Mouse (Mus musculus) adrenal gland, adult 8-10 months (tissue): ENCODE results near the gene Rhox2e. TPM values are rescaled to one million over a fixed set of nuclear protein-coding genes. Genes with fewer than 3 reads are reported as not detected.
"Not testable (repeated sequence)": the region's sequence is repeated elsewhere in the genome, so short reads cannot be mapped to it uniquely, and the experiment has no call there.

Experiments
- DNase-seq: peaks from one replicate; pipeline ENCODE4 v3.0.0; 2022
- total RNA-seq, 4 experiments: library from RNA; stranded (reverse); gene quantifications; 2 replicates each; pipeline ENCODE4 v1.2.4; 2022

The Rhox2e gene
- not detected for total RNA-seq

- not testable (repeated sequence) for DNase-seq
Measured at GRCm38 (mm10) chrX:37530152-37530551, at the start of gene Rhox2e. Rhox2e (plus strand) TSS chrX:37530452.

- not testable (repeated sequence) for DNase-seq
Measured at GRCm38 (mm10) chrX:37514059-37514458, 16.2 kb upstream of the Rhox2e start, which contains the start of gene Rhox4d. Rhox4d (plus strand) TSS chrX:37514359.

- not testable (repeated sequence) for DNase-seq
Measured at GRCm38 (mm10) chrX:37541719-37542118, 11.5 kb downstream of the Rhox2e start, which contains the start of gene Rhox3e. Rhox3e (plus strand) TSS chrX:37542019.

GRCm38 (mm10) chrX:37557112-37557511 lies 26.9 kb downstream of the Rhox2e start, which contains the start of gene Rhox4e:
Rhox4e (plus strand) TSS chrX:37557412.
- not testable (repeated sequence) for DNase-seq

GRCm38 (mm10) chrX:37571105-37571504 lies 40.9 kb downstream of the Rhox2e start, which contains the start of gene Rhox2f:
Rhox2f (plus strand) TSS chrX:37571405.
- not testable (repeated sequence) for DNase-seq

GRCm38 (mm10) chrX:37572638-37573037 lies 42.4 kb downstream of the Rhox2e start:
- not testable (repeated sequence) for DNase-seq

- not testable (repeated sequence) for DNase-seq
Measured at GRCm38 (mm10) chrX:37580692-37581091, 50.4 kb downstream of the Rhox2e start, which contains the start of gene Rhox3f. Rhox3f (plus strand) TSS chrX:37580992.

Other genes with a start within 250 kb of the Rhox2e start
- gene Rhox3a2, start 150.4 kb upstream of the Rhox2e start, total RNA-seq = not detected
- not detected for gene Rhox4a2, start 139.6 kb upstream of the Rhox2e start, total RNA-seq
- gene Rhox2b, start 118.4 kb upstream of the Rhox2e start, total RNA-seq = not detected
- gene Rhox4b, start 98.0 kb upstream of the Rhox2e start, total RNA-seq = not detected
- gene Rhox2c, start 76.8 kb upstream of the Rhox2e start, total RNA-seq = not detected
- not detected for gene Rhox3c, start 71.9 kb upstream of the Rhox2e start, total RNA-seq
- gene Rhox4c, start 50.1 kb upstream of the Rhox2e start, total RNA-seq = not detected
- not detected for gene Rhox2d, start 37.0 kb upstream of the Rhox2e start, total RNA-seq
- gene Rhox4d, start 16.1 kb upstream of the Rhox2e start, total RNA-seq = not detected
- gene Rhox3e, start 11.6 kb downstream of the Rhox2e start, total RNA-seq = not detected
- gene Rhox4e, start 27.0 kb downstream of the Rhox2e start, total RNA-seq = not detected
- gene Rhox2f, start 41.0 kb downstream of the Rhox2e start, total RNA-seq = not detected
- gene Rhox3f, start 50.5 kb downstream of the Rhox2e start, total RNA-seq = not detected
- gene Rhox4f, start 77.3 kb downstream of the Rhox2e start, total RNA-seq = not detected
- gene Rhox3g, start 98.2 kb downstream of the Rhox2e start, total RNA-seq = not detected
- not detected for gene Rhox2g, start 113.0 kb downstream of the Rhox2e start, total RNA-seq
- not detected for gene Rhox4g, start 120.9 kb downstream of the Rhox2e start, total RNA-seq
- not detected for gene Rhox3h, start 138.3 kb downstream of the Rhox2e start, total RNA-seq
- not detected for gene Rhox2h, start 142.8 kb downstream of the Rhox2e start, total RNA-seq